Mouse (Mus musculus): ENCODE measurements around the gene Gpr141.

DNA sequence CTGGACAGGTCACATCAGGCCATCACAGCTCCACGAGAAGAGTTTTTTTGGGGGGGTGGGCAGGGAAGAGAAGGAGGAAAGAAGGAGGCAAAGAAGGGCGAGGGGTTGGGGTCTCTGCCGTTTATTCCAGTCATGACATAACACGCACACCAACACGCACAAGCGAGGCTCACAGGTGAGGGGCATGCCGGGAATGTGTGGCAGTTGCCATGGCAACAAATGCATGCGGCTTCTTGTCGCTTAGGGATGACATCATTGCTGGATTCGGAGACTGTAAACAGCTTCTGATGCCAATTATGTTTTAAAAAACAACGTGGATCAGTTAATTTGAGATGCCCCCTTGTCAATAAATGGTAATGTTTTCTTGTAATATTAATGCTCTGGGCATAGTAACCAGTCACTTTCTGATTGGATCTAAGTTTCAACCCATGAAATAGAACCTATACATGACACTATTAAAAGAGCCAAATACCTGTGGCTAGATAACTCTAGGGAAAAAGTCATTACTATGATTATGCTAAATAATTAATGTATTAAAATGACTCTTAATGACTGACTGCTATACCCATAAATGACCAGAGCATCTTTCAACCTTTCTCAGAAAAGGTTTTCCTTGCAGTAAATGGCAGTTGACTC lies 122.5 kb downstream of the Gpr141 start:
- TF ChIP-seq CTCF (IDR thresholded peaks at IDR 0.05; ENCODE audit: control insufficient read depth, insufficient read depth, insufficient read length): no peak
- TF ChIP-seq USF1 (IDR thresholded peaks at IDR 0.05; ENCODE audit: low read depth): no peak
- TF ChIP-seq CEBPB (IDR thresholded peaks at IDR 0.05; ENCODE audit: low read depth): no peak
- TF ChIP-seq MYOD1 (IDR thresholded peaks at IDR 0.05; ENCODE audit: control insufficient read depth, insufficient read length, low read depth): no peak
- no peak for TF ChIP-seq MYOG (IDR thresholded peaks at IDR 0.05; ENCODE audit: control insufficient read depth, extremely low read depth, insufficient read length)
